Mouse (Mus musculus) 416B (cell line): ENCODE data around the gene Ube3c.

Experiments used
- DNase-seq: peaks from one replicate; pipeline ENCODE4 v3.0.0; 2011; ENCODE audit warnings: low read depth

Ube3c gene

GRCm38 (mm10) chr5:29672551-29672950 is 103.5 kb downstream of the Ube3c start:
- DNase-seq, result no peak

- no peak for DNase-seq
Measured at GRCm38 (mm10) chr5:29674305-29674704, 105.3 kb downstream of the Ube3c start.

- no peak for DNase-seq
Measured at GRCm38 (mm10) chr5:29676445-29676844, 107.4 kb downstream of the Ube3c start.

- no peak for DNase-seq
Measured at GRCm38 (mm10) chr5:29685085-29685484, 116.0 kb downstream of the Ube3c start.

- peak; percentile 65 for DNase-seq
Measured at GRCm38 (mm10) chr5:29687671-29688070, 118.6 kb downstream of the Ube3c start.

- DNase-seq, result peak; percentile 84
Measured at GRCm38 (mm10) chr5:29688352-29688751, 119.3 kb downstream of the Ube3c start.

GRCm38 (mm10) chr5:29698493-29698892 is 129.5 kb downstream of the Ube3c start:
- DNase-seq, result no peak

- no peak for DNase-seq
Measured at GRCm38 (mm10) chr5:29699520-29700202, 130.6 kb downstream of the Ube3c start.

- no peak for DNase-seq
Measured at GRCm38 (mm10) chr5:29707241-29707640, 138.2 kb downstream of the Ube3c start.

GRCm38 (mm10) chr5:29708258-29708657 is 139.2 kb downstream of the Ube3c start:
- no peak for DNase-seq

GRCm38 (mm10) chr5:29711631-29712030 is 142.6 kb downstream of the Ube3c start:
- DNase-seq, result peak; percentile 55

GRCm38 (mm10) chr5:29712906-29713305 is 143.9 kb downstream of the Ube3c start:
- no peak for DNase-seq

- no peak for DNase-seq
Measured at GRCm38 (mm10) chr5:29721159-29721558, 152.1 kb downstream of the Ube3c start.

GRCm38 (mm10) chr5:29725369-29725768 is 156.3 kb downstream of the Ube3c start:
- no peak for DNase-seq
